Mouse (Mus musculus): ENCODE measurements around the gene Sidt2.

Gene Sidt2

GRCm38 (mm10) chr9:45955107-45955963 is at the start of gene Sidt2:
Sidt2 (minus strand) TSS chr9:45955258.
- TF ChIP-seq GATA4 (IDR thresholded peaks at IDR 0.05; ENCODE audit: insufficient replicate concordance, low read length) = no peak

GRCm38 (mm10) chr9:46004529-46004928 is 49.5 kb upstream of the Sidt2 start:
- TF ChIP-seq GATA4 (IDR thresholded peaks at IDR 0.05; ENCODE audit: insufficient replicate concordance, low read length) = no peak

GRCm38 (mm10) chr9:46003729-46004128 is 48.7 kb upstream of the Sidt2 start:
- TF ChIP-seq GATA4 (IDR thresholded peaks at IDR 0.05; ENCODE audit: insufficient replicate concordance, low read length) = no peak

- no peak for TF ChIP-seq GATA4 (IDR thresholded peaks at IDR 0.05; ENCODE audit: insufficient replicate concordance, low read length)
Measured at GRCm38 (mm10) chr9:45999009-45999408, 44.0 kb upstream of the Sidt2 start.

GRCm38 (mm10) chr9:45985229-45985567 is 30.1 kb upstream of the Sidt2 start:
- 0 out of 2 replicates have a peak, but pooled peaks have one; percentile 4 for TF ChIP-seq GATA4 (IDR thresholded peaks at IDR 0.05; ENCODE audit: insufficient replicate concordance, low read length)

GRCm38 (mm10) chr9:45984409-45985228 is 29.6 kb upstream of the Sidt2 start:
- TF ChIP-seq GATA4 (IDR thresholded peaks at IDR 0.05; ENCODE audit: insufficient replicate concordance, low read length) = peak; percentile 24; the same call in 1 of the 2 replicates

- no peak for TF ChIP-seq GATA4 (IDR thresholded peaks at IDR 0.05; ENCODE audit: insufficient replicate concordance, low read length)
Measured at GRCm38 (mm10) chr9:45983676-45984408, 28.8 kb upstream of the Sidt2 start.

GRCm38 (mm10) chr9:45981331-45981730 is 26.3 kb upstream of the Sidt2 start:
- TF ChIP-seq GATA4 (IDR thresholded peaks at IDR 0.05; ENCODE audit: insufficient replicate concordance, low read length) = no peak

GRCm38 (mm10) chr9:45980611-45981010 is 25.6 kb upstream of the Sidt2 start:
- no peak for TF ChIP-seq GATA4 (IDR thresholded peaks at IDR 0.05; ENCODE audit: insufficient replicate concordance, low read length)

- no peak for TF ChIP-seq GATA4 (IDR thresholded peaks at IDR 0.05; ENCODE audit: insufficient replicate concordance, low read length)
Measured at GRCm38 (mm10) chr9:45979778-45980177, 24.7 kb upstream of the Sidt2 start.

- TF ChIP-seq GATA4 (IDR thresholded peaks at IDR 0.05; ENCODE audit: insufficient replicate concordance, low read length) = no peak
Measured at GRCm38 (mm10) chr9:45976884-45977283, 21.8 kb upstream of the Sidt2 start.

- no peak for TF ChIP-seq GATA4 (IDR thresholded peaks at IDR 0.05; ENCODE audit: insufficient replicate concordance, low read length)
Measured at GRCm38 (mm10) chr9:45963577-45963976, 8.5 kb upstream of the Sidt2 start.

- TF ChIP-seq GATA4 (IDR thresholded peaks at IDR 0.05; ENCODE audit: insufficient replicate concordance, low read length) = no peak
Measured at GRCm38 (mm10) chr9:45961855-45962254, 6.8 kb upstream of the Sidt2 start.

GRCm38 (mm10) chr9:45959661-45960060 is 4.6 kb upstream of the Sidt2 start:
- no peak for TF ChIP-seq GATA4 (IDR thresholded peaks at IDR 0.05; ENCODE audit: insufficient replicate concordance, low read length)

GRCm38 (mm10) chr9:45958851-45959250 is 3.8 kb upstream of the Sidt2 start:
- no peak for TF ChIP-seq GATA4 (IDR thresholded peaks at IDR 0.05; ENCODE audit: insufficient replicate concordance, low read length)

Data from liver, adult (tissue).